Mouse (Mus musculus): Measurements from ENCODE around the gene Rln1.

- TF ChIP-seq CTCF (conservative IDR thresholded peaks at IDR 0.05; ENCODE audit: insufficient read depth, insufficient read length, low read depth, low read length) (no peak), POLR2A (IDR thresholded peaks at IDR 0.05; ENCODE audit: low read depth, low read length) (no peak)
Observed at GRCm38 (mm10) chr19:29325053-29325851, 9.2 kb downstream of the Rln1 start, which contains the start of gene Insl6.
